Mouse (Mus musculus) urinary bladder, postnatal 25 days (tissue): ENCODE data around the gene Epb41l4b.
A peak's percentile ranks its signal among the peaks of the same experiment; 100 is the strongest.

Source experiments
- DNase-seq: peaks from one replicate; pipeline ENCODE4 v3.0.0; 2022; ENCODE audit warnings: low spot score

The Epb41l4b gene

DNA sequence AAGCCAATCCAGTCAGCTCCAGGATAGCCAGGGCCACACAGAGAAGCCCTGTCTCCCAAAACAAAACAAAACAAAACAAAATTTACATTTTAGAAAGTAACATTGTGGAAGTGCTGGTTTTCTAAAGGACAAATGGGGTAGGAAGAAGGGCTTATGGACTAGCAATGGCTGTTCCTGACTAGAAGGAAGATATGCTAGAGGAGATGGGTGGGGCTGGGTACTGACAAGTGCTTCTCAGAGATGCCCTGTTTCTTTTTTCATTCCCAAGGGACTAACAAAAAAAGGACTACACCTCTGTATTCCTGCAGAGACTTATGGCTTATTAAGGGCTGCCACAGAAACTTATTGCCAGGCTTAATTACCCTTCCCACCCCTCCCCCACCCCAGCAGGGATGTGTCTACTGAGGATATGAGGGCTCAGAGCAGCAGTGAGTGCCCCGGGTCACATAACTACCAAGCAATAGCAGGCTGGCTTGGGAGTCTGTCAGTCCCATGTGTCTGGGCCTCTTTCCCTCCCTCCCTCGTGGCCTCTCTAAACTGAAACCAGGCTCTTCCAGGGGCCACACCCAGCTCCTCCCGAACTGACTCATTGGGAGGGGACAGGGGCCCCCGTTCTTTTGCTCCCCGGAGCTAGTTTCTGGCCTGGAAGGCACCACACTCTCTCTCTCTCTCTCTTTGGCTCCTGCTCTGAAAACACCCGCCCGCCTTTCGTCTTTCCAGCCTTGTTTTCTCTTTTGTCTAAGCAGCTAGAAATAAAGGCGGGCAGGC, 10.0 kb upstream of the Epb41l4b start:
- DNase-seq, result peak; percentile 46

DNA sequence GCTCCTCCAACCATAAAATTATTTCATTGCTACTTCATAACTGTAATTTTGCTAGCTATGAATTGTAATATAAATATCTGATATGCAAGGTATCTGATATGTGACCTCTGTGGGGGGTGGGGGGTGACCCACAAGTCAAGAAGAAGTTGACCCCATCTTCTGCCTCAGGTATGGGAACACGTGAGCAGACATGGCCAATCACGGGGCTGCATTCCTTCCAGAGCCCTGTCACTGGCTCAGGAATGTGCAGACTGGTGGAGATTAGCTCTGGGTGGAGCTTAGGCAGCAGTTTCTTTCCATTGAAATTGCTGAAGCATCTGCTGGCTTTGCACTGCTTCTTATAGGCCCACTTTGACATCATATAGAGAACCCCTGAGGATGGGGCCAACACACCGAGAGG, 4.9 kb upstream of the Epb41l4b start:
- DNase-seq, result no peak

DNA sequence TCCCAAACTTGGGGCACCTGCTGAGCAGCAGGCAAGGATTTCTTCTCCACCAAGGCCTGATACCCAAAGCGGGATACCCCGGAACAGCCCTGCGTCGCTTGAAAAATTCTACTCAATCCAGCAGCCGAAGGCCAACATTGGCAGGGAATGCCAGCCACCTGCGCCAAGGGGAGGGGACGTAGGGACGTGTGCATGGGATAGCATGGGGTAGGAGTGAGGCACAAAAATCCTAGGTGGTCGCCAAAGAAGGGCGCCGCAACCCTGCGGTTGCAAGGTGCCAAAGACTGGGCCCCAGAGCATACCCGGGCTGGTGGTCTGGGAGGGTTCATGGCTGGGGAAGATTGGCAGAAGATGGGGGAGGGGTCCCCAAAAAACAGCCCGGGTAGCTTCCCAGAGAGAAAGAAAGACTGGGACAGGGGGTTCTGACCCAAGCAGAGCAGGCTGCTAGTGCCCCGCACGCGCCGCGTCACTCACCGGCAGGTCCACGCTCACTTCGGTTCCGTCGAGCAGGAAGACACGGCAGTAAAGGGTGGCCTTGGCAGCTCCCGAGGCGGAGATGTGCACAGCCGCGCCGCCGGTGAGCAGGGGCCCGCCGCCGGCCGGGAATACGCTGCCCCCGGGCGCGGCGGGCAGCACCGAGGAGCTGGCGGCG, 737 bp downstream of the Epb41l4b start:
- no peak for DNase-seq

DNA sequence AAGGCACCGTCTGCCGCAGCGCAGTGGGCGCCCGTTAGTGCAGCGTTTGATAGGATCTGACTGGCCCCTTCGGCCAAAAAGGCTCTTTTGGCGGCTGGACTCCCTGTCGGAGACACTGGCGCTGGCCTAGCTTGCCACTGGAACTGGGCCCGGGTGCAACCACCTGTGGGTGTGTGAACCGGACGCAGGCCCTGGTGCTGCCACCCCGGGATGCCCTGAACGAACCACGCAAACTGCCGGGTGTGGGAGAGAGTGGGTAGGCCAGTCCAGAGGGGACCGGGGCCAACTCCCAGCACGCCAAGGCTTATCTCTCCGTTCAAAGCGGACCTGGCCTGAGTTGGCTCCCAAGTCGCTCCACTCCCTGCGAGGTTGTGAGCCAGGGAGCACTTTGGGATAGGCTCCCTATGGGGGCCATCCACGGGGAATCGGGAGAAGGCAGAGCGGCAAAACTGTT, 1.3 kb downstream of the Epb41l4b start:
- no peak for DNase-seq

DNA sequence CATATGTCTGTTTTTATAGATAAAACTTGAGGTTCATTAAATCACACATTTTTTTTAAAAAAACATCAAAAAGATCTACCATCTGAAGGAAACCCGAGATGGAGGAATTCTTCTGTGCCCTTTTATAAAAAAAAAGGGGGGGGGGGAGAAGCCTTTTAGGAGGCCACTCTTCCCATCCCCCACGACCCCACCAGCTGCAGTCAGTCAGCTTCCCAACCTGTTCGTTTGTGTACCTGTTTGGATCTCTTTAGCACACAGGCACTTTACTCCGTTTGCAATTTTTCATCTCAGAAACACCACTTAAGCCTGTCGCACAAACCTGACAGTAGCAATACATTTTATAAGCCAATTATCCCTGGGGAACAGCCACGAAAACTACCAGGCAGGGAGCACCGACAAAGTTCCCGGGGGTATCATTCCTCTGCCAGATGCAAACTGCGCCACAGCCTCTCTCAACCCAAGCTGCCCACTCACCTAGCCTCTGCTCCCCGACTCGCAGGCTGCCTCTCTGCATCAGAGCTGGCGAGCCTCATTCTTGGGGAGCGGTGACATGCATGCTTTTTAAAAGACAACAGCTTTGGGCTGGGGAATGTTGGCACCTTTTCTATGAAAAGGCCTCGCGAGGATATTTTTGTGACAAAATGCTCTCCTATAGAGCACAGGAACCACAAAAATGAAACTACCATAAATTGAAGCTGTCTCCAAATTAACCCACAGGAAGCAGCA, 2.1 kb downstream of the Epb41l4b start:
- no peak for DNase-seq

DNA sequence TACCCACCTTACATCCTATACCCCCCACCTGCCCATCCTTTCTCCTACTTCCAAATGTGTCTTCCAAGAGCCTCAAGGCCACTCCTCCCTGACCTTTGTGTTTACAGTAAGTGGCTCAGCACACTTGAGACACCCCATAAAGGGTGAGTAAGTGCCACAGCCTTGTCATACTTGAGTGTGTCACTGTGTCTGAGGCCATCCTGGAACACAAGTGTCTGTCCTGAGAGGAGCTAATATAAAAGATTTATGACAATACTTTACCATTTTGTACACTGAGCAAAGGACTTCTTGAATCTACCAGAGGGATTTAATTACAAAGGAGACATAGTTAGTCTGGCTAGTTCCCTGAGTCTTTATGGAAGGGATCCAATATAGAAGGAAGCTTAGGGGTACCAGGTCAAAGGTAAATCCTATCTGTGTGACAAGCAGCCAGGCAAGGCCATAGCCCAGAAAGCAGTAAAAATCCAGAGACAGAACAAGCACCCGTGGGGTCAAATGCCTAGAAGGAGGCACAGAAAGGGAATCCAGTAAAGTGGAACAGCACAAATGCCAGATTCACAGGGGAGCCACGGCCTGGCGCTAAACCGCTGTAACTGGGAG, 2.9 kb downstream of the Epb41l4b start:
- no peak for DNase-seq

DNA sequence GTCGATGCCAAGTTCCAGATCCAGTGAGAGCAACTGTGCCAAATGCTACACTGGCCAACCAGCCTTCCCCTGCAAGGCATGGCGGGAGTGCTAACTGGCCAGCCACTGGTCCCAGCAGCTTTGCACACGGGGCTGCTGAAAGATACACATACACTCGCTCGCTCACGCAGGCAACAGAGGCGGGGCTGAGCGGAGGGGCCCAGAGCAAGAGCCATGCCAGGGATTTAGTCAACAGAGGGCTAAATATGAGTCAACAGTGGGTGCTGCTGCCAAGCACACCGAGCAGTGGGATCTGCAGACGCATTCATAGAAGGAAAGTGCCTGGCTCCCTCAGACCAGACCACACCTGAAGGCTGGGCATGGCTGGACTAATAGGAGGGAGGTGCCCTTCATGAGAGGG, 3.8 kb downstream of the Epb41l4b start:
- DNase-seq, result no peak

DNA sequence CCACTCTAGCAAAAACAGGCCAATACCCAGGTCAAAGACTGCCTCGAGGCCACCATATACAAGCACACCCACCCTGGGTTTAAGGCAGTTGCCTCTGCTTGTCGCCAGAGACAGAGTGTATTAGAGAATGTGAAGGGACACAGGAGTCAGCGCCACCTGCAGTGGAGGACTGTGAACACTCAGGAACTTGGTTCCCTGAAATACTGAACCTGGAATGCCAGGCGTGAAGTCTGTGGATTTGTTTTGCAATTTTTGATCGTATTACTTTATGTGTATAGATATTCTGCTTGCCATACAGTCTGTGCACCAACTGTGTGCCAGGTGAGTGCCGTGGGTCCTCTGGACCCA, 5.2 kb downstream of the Epb41l4b start:
- no peak for DNase-seq

DNA sequence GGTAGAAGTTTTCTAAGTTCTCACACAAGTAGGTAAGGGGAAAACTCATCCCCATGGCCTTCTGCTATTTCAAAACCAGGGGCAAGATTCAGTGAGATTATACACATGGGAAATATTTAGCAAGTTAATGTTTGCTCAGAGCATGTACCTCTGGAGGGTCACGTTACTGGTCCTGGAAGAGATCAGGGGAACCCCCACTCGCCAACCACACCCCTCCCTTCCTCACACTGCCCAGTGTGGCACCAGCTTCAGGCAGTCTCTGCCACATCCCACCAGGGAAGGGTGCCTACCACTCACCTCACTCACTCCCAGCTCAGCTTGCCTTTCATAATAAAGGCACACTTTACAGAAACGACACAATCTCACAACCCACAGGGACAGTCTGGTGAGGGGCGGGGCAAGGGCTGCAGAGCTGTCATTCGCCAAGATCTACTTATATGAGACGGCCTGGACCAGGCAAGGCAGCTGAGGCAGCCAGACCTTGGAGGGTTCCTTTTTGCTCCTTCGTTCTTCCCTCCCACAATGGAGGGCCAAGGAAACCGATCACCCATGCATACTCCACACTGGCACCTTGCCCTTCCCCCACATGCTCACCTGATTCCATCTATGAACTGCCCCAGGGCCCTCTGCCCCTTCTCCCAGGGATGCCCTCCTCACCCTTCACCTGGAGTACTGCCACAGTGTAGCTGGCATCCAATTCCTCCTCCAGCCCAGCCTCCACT, 5.7 kb downstream of the Epb41l4b start:
- DNase-seq, result no peak

DNA sequence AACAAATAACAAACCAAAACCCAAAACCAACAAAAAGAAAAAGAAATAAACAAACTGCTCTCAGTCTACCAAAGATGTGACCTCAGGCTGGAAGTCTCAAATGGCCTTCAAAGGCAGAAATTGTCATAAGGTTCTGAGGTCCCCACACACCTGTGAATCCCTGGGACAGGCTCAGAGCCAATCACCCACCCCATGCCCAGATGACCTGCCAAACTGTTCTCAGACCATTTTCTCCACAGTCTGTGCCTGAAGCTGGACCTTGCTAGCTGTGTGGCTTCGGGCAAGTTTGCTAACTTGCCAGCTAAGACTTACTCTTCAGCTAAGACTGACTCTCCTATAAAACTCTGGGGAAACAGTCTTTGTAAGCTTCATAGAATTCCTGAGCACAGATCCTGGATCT, 7.8 kb downstream of the Epb41l4b start:
- no peak for DNase-seq

DNA sequence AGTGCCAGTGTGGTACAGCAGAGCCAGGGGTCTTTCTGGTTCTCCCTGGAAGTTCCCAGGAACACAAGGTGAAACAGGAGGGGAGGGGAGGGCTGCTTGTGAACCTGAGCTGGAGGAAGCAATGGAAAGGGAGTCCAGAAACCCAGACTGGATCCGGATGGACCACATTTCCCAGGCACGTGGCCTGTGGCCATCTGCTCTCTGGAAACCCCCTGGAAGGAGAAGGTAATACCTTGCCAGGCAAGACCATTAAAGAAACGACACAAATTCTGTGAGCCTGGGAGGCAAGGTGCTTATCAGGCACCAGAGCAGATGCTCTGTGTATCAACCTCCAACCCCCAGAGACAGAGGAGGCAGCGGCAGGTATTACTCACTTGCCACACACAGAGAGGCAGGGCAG, 8.7 kb downstream of the Epb41l4b start:
- no peak for DNase-seq

DNA sequence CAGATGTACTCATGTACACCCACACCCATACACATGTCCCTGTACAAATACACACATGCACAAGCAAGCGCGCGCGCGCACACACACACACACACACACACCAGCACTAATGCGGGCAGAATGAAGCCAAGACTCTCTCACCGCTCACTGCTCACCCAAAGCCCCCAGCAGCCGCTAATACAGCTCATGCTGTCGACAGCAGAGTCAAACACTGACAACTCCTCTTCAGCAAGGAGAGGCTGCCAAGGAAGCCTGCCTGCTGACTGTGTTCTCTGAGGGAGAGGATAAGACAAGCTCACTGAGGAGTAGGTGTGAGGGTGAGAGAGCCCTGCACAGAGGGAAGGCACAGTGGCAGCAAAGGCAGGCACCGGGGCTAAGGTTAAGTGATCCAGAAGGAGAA, 11.4 kb downstream of the Epb41l4b start:
- DNase-seq, result no peak

DNA sequence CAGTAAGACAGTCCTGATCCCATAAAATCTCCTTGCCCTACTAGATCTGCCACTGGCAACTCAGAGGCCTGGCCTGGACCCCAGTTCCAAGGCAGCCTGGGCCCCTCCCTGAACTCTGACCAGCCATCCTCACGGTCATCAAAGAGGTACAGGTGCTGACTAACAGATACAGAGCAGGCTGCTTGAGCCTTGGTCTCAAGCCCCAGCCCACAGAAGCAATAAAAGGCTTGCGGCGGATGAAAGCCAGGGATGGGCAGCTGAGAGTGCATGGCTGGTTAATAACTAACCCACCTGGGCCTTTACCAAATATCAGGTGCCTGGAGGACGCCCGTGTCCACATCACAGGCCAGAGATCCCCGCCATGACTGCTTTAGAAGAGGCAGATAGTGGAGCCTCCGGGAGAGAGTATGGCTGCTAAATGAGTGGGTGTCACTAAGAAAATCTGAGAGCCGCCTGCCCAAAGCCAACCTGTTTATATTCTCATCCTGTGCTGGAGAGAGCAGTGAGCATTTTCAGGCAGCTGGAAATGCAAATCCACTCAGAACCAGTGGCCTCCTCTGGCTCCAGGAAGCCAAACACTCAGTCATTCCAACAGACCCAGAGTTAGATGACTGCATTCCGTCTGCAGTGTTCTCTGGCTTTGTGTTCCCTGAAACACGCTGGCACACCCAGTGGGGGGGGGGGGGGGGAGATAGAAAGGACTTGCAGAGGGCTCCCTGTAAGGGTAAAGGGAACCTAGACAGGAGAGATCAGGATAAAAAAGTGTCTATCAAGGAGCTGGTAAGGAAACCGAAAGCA, 13.3 kb downstream of the Epb41l4b start:
- DNase-seq, result no peak

DNA sequence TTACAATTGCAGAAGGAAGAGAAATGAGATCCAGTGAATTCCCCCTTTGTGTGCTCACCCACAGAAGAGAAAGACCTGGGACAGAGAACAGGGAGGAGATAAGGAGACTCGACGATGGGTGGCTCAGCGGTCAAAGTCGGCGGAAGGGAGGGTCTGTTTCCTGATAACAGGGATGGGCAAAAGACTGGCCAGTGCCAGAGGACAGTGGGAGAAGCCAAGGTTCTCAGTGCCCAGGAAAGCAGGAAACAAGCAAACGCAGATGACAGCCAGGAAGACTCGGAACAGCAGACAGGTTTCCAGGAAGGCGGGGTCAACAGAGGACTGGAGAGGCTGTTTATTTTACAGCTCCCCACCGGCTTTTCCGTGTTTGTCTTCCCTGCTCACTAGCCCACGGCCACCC, 20.2 kb downstream of the Epb41l4b start:
- no peak for DNase-seq

DNA sequence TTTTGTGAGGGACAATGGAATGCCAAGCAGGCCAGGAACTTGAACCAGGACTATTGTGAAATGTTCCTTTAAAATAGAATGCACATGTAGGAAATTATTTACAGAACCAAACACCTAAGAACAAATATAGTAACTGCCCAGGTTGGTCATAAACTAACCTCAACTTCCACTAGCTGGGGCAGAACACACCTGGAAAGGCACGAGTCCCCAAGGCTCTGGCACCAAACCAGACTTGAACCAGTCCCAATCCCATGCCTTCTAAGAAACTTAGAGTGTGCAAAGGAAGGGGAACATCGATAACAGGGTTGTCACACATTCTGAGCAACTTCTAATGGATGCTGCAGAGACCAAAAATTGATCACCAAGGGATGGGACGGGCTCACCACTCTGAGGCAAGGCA, 21.1 kb downstream of the Epb41l4b start:
- no peak for DNase-seq

DNA sequence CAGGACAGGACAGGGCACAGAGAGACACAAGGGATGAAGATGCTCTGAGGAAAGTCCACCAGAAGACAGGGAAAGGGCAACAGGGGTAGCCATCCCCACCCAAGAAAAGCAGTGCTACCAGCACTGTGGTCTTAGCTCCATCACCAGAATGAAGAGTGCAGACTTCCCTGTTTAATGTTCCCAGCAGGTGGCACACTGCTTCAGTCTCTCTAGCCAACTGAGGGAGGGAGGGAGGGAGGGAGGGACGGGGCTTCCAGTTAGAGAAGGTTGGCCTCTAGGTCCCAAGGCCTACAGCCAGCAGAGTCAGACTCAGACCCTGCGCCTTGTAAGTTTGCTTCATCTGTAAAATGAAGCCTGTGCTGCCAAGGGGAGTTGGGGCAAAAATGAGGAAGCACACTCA, 22.7 kb downstream of the Epb41l4b start:
- no peak for DNase-seq

DNA sequence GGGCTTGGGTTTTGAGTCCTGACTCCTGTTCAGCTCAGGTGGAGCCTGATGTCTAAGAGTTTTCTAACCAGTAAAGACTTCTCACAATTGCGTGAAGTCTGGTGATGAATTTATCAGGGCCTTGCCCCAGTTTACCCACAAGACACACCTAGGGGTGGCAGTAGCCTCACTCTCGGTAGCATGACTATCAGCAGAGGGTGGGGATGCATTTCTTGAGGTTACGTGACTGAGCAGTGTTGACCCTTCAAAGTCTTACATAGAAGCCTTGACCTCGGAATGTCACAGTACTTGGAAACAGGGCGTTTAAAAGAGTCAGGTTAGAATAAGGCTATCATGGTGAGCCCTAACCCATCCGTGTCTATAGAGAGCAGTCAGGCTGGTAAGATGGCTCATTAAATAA, 23.3 kb downstream of the Epb41l4b start:
- DNase-seq, result no peak

DNA sequence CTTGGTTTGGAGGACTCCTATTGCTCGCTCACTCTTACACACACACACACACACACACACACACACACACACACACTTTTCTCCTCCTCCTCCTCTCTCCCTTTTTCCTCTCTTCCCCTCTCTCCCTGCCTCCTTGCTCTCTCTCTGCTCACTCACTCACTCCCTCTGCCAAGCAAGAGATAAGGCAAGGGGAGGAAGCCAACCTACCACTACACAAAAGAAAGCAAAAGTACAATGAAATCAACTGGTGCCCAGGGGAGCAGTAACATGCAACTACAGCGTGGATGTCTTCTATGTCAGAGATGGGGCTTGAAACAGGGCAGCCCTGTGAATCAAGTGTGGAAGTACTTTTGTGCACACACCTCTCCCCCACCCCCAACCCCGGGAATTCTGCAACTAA, 24.4 kb downstream of the Epb41l4b start:
- no peak for DNase-seq

DNA sequence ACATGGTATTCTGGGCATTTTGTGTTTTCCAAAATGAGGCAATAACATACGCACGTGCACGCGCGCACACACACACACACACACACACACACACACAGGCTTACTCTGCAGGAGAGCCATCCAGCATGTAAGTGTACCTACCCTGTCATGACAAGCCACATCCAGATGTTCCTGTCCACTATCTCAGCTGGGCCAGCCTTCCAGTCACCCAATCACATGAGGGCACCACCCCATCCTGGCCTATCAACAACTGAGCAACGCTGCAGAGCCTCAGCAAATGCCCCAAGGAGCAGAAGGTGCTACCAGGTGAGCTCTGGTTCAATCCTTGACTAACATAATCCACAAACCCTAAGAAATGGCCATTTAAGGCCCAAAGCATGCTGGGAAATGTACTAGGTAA, 27.0 kb downstream of the Epb41l4b start:
- no peak for DNase-seq

DNA sequence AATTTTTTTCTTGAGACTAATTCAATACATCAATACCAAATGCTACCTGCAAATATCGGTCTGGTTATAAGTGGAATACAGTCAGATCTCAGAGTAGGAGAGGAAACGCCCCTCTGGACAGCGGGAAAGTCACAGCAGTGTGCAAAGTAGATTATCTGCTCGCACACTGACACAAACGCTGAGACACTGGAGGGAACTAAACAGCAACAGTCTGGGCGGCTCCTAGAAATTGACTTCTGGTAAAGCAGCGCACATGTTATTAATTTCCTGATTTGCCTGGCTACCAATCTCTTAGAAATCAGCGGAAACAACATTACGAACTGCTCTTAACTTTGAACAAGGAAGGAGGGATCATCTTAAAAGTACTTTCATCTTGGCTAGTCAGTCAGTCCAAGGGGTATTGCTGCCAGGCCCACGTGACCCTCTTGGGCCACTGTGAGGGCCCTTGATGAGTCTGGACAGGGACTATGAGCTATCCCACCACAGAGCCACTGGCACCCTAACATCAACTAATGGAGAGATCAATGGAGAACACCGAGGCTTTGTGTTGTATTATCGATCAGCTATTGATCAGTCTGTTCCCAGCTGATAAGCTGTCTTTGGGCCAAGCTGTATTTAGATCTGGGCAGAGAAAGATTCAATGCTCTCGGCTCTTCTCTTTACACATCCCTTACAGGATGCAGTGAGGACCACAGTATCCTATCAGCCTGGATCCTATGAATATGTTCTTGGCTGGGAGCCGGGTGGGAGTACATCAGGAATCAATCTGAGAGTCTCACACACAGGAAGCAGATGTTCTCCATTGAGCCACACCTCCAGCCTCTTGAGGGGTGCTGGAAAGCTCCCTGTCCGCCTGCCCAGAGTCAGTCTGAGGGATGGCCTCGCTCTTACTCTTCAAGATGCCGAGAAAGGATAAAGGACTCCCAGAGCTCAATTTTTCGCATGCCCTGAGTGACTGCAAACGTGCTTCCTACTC, 28.3 kb downstream of the Epb41l4b start:
- no peak for DNase-seq
